Mouse (Mus musculus) kidney, adult 18-20 months (tissue): ENCODE results near the gene Gcc1.

Source experiments
- DNase-seq: peaks from one replicate; pipeline ENCODE4 v3.0.0; 2021

Gcc1 gene

DNA sequence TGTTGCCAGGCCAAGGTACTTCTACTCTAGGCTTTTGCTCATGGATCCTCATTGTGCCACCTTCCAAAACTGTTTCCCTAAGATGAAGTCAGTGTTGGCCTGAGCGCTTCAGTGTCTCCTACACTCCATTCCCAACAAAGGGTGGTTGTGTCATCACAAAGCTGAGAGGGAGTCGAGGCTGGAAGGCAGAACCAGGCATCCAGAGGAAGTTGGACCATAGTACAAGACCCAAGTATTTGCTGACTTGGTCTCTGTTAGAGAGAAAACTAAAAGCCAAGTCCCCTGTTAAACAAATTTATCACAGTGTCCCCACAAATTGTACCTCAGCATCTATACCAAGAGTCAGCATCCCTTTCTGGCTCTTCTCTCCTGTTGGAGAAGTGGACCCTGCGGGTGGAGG is at the start of gene Gcc1:
Gene Gcc1 (minus strand): TSS at position 101 of the 400 bp plus-strand sequence.
- DNase-seq = no peak

DNA sequence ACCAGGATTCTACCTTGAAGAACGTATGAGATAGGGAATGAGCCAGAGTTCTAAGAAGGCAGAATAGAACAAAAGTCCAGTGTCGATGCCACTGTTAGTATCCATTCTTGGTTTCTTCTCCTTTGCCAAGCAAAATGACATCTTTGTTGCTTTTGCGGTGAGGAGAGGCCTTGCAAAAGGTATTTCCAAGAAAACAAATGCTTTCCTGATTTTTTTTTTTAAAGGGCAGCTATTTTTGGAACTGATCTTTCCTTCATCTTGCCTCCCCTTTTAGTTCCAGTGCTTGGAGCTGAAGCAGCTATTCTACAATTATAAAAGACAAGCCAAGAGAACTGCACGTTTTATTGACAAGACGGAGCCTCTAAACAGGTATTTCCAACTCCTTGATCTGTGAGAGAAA is 46.6 kb upstream of the Gcc1 start, which contains the start of gene Snd1:
Gene Snd1 (plus strand): TSS at position 301 of the 400 bp plus-strand sequence.
- no peak for DNase-seq

DNA sequence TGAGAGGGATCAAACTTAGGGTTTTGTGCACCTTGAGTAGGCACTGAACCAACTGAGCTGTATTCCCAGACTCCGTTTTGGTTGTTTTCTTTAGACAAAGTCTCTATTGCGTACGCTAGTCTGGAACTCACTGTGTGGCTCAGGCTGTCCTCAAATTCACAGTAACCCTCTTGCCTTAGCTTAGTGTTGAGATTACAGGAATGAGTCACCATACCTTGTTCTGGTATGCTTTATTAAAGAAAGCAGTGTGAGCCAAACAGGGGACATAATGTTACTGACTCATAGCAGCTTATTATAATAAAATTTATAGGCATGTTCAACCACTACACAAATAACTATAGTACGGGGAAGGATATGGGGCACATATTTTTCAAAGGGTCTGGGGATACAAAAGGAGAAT is 46.0 kb upstream of the Gcc1 start:
- no peak for DNase-seq

DNA sequence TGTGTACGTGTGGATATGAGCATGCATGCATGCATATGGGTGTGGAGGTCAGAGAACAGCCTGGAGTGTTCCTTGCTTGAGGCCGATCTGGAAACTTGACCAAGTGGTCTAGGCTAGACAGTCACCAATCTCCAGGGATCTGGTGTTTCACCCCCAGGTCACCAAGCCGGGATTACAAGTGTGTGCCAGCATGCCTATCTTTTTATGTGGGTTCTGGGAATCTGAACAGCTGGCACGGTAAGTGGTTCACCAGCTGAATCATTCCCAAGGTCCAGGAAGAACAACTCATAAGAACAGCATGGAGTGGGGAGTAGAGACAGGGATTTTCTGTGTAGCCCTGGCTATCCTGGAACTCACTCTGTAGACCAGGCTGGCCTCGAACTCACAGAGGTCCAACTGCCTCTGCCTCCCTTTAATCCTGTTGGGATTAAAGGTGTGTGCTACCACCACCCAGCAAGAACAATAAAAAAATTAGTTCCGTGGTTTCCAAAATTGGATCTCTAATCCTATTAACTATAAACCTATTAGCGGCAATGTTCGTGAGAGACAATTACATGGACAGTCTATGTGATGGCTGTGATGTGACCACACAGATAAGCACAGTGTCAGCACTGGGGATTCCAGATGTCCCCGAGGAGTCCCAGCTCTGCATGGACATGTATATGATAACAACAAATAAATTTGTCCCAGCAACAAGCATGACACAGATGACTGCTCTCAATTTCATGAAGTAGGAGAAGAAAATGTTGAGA is 43.3 kb upstream of the Gcc1 start:
- no peak for DNase-seq

DNA sequence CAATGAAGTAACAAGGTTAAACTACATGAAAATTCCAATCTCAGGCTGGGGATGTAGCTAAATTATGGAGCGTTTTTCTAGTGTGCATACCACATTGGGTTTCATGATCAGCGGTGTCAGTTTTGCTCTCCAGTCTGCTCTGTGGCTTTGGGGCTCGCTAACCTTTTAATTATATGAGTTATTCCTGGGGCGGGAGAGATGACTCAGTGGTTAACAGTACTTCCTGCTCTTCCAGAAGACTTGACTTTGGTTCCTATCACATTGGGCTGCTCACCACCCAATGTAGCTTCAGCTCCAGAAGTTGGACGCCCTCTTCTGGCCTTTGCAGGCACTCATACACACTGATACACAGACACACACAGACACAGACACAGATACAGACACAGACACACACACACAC is 42.4 kb upstream of the Gcc1 start:
- DNase-seq = no peak

DNA sequence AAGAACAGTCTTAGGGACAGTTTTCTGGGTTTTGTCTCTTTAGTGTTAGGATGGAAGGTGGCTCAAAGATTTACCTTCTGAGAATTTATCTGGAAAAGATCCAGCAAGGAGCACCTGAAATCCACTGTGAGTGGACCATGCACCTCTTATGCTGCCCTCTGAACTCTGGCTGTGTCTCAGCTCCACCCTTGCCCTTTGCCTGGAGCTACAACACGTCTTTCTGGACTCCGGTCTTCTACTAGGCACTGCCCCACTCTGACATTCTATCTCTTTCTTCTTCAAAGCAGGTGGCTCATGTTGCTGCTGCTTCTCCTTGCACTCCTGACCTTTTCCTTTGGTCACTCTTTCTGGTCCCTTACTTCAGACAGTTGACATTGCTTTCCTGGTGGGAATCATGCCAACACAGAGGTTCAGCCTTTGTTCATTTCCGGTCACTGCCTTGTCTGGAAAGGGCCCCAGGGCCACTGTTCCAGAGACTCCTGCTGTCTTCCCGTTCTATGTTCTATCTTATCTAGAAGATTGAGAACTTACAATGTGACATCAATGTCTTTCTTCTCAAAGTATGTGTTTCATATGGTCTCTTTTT is 41.9 kb upstream of the Gcc1 start:
- DNase-seq = peak; percentile 13

DNA sequence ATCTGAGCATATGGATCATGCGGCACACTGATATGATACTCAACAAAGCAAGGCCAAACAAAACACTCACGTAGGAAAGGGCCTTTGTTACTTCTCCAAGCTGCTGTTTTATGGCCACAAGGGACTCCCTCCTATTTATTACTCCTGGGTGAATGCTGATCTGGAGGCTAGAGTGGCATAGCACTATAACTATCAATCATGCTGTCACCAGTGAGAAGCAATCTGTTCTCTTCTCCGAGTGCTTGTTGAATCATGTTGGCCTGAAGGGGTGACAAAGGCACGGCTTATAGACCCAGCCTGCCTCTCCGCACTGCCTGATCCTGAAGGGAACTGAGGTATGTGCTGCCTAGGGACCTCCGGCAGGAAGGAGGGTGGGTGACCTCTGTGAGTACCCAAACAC is 36.4 kb upstream of the Gcc1 start:
- DNase-seq = no peak

DNA sequence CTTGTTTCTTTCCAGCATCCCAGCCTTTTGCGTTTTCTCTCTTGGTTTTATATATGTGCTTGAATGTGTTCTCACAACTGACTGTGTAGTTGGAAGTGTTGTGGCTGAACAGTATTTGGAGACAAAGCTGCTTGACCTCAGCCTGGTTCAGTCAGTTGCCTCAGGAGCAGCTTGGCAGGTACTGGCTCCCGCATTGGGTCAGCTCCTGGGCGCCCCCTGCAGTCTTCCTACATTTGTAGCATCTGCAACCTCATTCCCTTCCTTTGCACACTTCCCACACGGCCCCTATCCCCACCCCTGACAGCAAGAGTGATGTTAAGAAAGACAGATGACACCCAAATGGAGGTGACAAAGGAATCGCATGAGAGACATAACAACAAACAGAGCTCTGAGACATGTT is 32.3 kb upstream of the Gcc1 start:
- DNase-seq = peak; percentile 83

DNA sequence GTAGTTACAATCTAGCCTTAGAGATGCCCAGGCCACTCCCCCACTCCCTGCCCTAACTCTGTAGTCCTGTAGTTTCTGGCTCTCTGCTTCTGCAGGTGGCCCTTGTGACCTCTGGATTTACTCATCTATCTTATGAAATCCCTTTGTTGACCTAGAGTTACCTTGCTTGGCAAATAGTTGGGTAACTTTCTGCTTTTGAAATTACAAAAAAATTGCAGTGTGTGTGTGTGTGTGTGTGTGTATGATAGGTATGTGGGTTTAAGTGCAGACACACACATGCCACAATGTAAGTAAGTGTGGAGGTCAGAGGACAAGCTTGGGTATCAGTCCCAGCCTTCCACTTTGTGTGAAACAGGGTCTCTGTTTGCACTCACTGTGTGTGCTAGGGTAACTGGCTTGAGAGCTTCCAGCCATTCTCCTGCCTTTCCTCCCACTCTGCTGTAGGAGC is 31.1 kb upstream of the Gcc1 start:
- DNase-seq = no peak

DNA sequence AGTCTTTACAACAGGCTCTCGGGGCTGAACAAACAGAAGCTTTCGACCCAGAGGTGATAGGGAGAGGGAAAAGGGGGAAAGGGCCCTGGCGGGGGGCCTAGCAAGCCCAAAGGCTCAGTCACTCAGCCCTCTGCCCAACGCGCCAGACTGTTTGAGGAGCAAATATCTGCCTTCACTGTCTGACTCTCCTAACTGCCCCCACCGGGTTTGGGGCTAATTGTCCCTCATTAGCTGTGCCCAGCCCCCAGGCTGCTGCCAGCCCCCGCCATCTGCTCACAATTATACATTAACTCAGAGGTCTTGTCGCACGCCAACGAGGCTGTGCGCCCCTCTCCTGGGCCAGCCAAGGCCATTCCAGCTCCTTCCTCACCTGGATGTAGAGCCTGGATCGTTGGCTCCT is 22.8 kb upstream of the Gcc1 start:
- no peak for DNase-seq

DNA sequence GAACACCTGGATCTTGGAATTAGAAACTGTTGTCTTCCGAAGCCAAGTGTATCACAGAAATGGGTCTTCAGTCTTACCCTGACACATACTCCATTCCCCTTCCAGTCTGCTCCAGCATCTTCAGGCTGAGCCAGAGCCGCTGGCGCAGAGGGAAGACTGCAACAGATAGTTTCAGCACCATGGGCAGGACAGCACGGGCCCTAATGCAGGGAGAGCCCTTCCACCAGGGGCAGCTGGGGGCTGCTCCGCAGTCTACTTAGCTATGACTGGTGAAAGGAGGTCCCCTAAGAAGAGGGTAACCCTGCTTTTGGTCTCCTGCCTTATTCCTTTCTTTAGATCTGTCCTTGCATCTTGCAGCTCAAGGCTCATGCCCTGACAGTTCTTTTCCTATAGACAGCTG is 22.3 kb upstream of the Gcc1 start:
- DNase-seq = no peak

DNA sequence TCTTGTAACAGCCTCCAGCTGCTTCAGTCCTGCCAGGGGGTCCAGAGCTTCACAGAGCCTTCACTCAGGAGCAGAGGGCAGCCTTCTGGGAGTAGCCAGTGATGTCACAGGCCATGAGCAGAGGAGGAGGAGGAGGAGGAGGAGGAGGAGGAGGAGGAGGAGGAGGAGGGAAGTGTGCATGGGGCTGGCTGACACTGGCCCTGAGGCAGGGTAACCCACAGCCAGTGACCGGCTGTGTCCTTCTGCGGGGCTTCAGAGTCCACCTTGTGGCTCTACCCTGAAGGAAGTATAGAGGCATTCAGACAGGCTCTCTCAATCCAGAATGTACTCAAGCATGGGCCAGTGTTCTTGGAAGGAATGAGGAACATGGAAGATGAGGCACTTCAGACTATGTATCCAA is 21.1 kb upstream of the Gcc1 start, which contains the start of gene Pax4:
Gene Pax4 (minus strand): TSS at position 101 of the 400 bp plus-strand sequence.
- no peak for DNase-seq

DNA sequence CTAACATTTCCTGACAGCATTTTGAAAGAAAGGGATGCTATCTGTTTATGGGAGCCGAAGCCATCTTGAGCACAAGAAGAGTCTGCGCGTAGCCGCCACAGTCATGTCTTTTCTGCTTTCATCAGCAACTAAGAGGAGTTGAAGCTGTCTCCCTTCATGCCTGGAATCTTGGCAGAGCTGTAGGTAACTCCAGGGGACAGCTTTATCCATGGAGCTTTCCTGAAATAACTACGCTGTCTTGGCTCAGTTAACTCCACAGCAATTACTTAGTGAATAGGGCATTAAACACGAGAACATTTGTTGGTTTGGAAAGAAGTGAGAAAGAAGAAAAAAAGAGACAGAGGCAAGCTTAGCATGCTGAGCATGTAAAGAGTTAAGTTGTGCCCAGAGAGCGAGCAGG is 19.7 kb upstream of the Gcc1 start:
- DNase-seq = no peak

DNA sequence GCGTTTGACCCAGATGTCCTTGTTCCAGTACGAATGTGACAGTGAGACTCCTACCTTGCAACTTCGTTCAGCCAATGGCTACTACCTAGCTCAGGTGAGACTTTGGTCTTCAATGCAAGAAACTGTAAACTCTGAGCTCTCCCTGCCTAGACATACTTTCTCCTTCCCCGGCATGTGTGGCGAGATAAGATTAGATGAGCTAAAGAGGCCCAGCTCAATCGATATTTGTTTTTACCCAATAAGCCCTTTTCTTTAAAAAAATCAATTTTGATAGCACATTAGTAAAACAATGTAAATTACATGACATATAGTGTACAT is 3.3 kb upstream of the Gcc1 start:
- DNase-seq = no peak

DNA sequence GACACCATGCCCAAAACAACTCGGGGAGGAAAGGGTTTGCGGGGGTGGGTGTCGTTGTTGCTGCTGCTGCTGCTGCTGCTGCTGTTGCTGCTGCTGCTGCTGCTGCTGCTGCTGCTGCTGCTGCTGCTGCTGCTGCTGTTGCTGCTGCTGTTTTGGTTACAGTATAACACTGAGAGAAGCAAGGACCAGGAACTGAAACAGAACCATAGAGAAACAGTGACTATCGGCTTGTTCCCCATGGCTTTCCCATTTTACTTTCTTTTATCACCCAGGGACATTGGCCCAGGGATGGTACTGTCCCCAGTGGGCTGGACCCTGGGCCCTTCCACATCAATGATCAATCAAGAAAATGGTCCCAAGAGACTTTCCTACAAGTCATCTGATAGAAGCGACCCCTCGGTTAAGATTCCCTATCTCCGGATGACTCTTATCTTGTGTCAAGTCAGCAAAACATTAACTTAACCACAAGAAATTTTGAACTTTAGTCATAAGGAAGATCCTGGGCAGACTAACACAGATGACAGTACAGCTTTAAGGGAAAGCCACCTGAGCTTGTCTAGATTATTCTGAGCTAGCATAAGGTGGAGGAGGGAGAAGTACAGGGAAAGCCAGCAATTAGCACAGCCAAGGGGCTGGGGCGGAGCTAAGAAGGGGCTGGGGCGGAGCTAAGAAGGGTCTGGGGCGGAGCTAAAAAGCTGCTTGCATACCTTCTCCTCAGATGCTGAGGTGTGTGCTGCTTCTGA is 2.8 kb upstream of the Gcc1 start:
- no peak for DNase-seq

DNA sequence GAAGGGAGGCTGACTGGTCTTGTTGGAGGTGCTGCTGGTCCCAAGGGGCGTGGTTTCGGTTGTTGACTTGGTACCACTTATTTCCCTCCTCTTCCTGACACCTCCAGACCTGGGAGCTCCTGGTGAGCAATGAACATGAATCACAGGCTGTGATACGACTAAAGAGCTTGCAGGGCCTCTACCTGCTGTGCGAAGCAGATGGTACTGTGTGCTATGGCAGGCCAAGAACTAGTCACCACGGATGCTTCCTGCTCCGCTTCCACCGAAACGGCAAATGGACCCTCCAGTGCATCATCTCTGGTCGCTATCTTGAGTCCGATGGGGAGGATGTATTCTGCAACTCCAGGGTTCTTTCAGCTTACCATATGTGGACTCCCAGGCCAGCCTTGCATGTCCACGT is 1.7 kb upstream of the Gcc1 start:
- no peak for DNase-seq

DNA sequence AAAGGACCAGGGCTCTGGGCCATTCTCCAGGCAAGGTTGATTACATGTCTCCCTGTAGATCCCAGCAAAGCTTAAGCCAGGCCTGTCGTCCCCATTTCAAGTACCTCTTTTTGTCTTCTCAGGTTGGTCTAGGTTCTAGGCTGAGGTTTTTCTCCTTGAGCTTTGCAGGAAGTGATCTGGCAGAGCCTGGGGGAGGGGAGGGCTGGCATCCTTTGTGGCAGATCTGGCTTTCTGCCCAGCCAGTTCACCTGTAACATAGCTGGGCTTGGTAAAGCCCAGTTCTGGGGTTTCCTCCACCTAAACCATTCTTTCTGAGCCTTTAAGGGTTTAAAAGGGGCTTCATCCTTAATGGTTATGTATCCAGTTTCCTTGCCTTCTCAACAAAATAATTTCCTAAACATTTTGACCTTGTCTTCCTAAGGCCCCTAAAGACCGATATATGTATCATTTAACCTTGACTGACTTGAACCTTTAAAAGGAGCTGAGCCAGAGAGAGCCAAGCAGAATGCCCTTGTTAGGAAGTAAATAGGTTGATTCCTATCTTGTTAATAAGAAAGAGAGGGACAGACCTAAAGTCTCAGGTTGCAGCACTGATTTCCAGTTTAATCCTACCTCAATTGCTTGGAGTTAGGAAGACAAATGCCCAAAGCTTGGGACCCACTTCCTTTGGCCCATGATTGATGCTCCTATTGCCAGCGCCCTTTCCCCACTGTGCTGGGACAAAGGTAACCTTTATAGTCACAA is 922 bp downstream of the Gcc1 start, which contains the start of gene Fscn3:
Gene Fscn3 (plus strand): TSS at position 694 of the 744 bp plus-strand sequence.
- DNase-seq = peak; percentile 52

DNA sequence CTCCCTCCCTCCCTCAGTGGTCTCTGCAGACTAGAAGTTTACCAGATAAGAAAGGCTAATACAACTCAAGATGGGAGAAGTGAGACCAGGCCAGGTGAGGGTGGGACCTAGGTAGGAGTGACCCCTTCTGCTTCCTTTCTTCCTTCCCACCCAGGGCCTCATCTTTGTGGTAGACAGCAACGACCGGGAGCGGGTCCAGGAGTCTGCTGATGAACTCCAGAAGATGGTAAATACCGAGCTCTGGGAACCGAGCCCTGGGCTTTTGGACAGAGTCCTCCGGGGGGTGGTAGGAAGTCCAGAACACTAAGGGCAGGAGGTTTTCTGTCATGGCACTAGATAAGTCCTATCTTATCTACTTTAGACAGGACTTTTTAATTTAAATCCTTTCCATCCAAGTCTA is 3.2 kb downstream of the Gcc1 start:
- DNase-seq = no peak

DNA sequence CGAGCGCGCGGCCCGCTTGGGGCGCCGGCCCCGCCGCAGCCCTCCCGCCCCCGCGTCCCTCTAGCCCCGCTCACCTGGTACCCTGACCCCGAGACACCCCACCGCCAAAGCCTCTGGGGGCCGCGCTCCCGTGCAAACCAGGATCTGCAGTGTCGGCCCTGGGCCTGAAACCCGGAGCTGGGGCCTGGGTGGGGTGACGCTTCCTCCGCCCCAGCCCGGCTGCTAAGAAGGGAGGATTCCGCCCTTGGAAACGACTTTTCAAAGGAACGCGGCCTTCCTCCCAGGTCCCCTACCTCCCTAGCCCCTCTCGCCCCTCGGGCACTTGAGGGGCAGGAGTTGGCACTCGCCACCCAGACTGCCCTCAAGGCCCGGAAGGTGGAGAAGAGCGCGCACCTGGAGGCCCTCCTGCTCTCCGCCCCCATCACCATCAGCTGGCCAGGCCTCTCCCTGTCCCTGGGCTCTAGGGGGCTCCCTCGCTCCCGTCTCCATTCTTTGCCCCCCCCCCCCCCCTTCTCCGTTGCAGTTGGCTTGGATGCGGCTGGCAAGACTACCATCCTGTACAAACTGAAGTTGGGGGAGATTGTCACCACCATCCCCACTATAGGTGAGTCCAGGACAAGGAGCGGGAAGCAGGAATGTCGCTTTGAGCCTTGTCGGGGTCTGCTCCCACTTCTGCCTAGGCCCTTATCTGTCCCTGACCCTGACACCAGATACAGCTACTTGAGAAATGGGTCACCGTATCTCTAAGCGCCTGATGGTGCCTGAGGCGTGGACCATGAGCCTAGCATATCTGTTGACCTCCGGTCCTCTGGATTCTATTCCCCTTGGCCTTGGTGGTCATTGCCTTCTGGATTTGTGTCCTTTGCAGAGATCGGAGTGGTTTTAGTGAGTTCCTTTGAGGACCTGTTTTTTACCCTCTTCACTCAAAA is 4.2 kb downstream of the Gcc1 start:
- DNase-seq = peak; percentile 70

DNA sequence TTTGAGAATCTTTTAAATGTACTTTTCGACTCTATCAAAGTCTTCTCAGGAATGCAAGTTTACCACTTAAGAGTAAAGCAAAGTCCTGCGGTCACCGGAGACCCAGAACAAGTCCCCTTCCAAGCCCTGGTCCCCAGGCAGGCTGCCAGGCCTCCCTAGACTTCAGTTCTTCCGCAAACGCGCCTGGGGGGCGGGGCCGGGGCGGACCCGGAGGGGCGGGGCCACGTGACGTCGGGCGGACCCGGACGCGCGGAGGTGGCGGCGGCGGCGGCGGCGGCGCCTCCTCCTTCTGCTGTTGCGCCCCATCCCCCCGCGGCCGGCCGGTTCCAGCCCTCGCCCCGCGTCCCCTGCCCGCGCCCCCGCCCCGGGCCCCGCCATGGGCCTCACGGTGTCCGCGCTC is 4.9 kb downstream of the Gcc1 start, which contains the start of gene Arf5:
Gene Arf5 (plus strand): TSS at position 248 of the 400 bp plus-strand sequence.
- DNase-seq = peak; percentile 96

DNA sequence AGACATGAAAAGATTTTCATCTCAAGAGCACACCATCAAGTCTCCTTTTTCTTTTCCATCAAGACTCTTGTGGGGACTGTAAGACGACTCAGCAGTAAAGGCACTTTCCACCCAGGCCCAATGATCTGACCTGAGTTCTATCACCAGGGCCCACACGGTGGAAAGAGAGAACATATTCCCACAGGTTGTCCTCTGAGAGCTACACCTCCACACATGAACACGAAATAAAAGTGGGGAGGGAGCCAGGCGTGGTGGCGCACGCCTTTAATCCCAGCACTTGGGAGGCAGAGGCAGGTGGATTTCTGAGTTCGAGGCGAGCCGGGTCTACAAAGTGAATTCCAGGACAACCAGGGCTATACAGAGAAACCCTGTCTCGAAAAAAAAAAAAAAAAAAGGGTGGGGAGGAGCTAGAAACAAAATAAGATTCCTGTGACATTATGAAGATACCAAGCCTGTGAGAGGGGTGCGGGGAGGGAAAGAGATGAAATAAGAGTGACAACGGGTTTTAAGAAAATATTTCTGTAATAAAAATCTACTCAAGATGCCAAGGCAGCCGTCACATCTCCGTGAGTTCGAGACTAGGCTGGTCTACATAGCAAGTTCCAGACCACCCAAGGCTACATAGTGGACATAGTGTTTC is 5.4 kb downstream of the Gcc1 start:
- no peak for DNase-seq
